Mouse (Mus musculus) intestine, embryonic 14.5 days (tissue): ENCODE measurements around the gene Ptpn14. TPM values are rescaled to one million over a fixed set of nuclear protein-coding genes. Genes with fewer than 3 reads are reported as not detected.

Source experiments
- ATAC-seq: fragments of 200-750 bp; cut with Nextera tagmentation; replicated peaks from 2 replicates; pipeline ENCODE4 v1.8.0; 2017; ENCODE audit warnings: low read depth, moderate number of reproducible peaks, moderate TSS enrichment, moderate library complexity; ENCODE audit not compliant: low FRiP score, low TSS enrichment
- DNase-seq: peaks from one replicate; pipeline ENCODE4 v3.0.0-alpha.2; 2018; ENCODE audit warnings: low spot score
- H3K27ac ChIP-seq: fragments of 300-500 bp; sonication (generic); 2 replicates; pipeline ENCODE4 v1.5.1; 2014; ENCODE audit warnings: low read depth, mild to moderate bottlenecking, control low read depth
- H3K27me3 ChIP-seq: fragments of 300-500 bp; sonication (generic); replicated peaks from 2 replicates; pipeline ENCODE4 v1.6.1; 2014; ENCODE audit warnings: low read length, control low read depth; ENCODE audit not compliant: control insufficient read depth, insufficient read depth
- H3K36me3 ChIP-seq: fragments of 300-500 bp; sonication (generic); 2 replicates; pipeline ENCODE4 v1.6.1; 2014; ENCODE audit warnings: low read length, control low read depth; ENCODE audit not compliant: control insufficient read depth, insufficient read depth
- H3K4me1 ChIP-seq: fragments of 300-500 bp; sonication (generic); replicated peaks from 2 replicates; pipeline ENCODE4 v1.6.1; 2014; ENCODE audit warnings: low read length, control low read depth, mixed read lengths; ENCODE audit not compliant: control insufficient read depth, insufficient read depth
- H3K4me2 ChIP-seq: fragments of 300-500 bp; sonication (generic); 2 replicates; pipeline ENCODE4 v1.6.1; 2014; ENCODE audit warnings: low read length
- H3K4me3 ChIP-seq: fragments of 300-500 bp; sonication (generic); 2 replicates; pipeline ENCODE4 v1.5.1; 2014; ENCODE audit warnings: low read depth, low read length, control low read depth, mixed read lengths
- H3K9ac ChIP-seq: fragments of 300-500 bp; sonication (generic); 2 replicates; pipeline ENCODE4 v1.6.1; 2014; ENCODE audit warnings: mild to moderate bottlenecking, low read length
- H3K9me3 ChIP-seq: fragments of 300-500 bp; sonication (generic); 2 replicates; pipeline ENCODE4 v1.6.1; 2016; ENCODE audit warnings: low read length, control low read depth; ENCODE audit not compliant: control insufficient read depth
- WGBS: fragments of 180-500 bp; shearing (Covaris S2); extraction: QIAGEN DNeasy Blood & Tissue Kit; methylation state at CpG from one replicate; pipeline ENCODE4 v1.1.7; 2014; 5-methylcytosine and 5-hydroxymethylcytosine counted together
- polyA plus RNA-seq: library from polyadenylated mRNA; unstranded; fragments of >200 nt; fragmentation: Nextera tagmentation; extraction: Ambion mirVana; gene quantifications from 2 replicates; pipeline ENCODE4 v1.2.1, GENCODE M21; 2014

Gene Ptpn14
- polyA plus RNA-seq, 1 experiment from 2014 or later, result 7.9 TPM

DNA sequence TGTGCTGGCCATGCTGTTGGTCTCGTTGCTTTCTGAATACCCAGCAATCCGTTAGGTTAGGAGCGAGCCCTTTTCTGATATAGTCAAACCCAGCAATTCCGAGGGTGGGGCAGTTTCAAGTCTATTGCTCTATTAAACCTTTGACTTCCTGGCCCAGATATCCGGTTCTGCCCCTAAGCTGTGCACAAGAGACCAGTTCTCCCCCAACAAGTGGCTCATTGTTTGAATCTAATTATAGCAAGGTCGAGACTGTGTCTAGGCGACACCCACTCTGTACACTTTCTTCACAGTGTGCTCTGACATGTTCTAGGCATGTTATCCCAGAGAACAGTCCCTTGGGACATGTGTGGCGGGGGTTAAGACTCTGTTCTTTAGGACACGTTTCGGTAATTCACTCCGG, 121.5 kb downstream of the Ptpn14 start:
- no peaks in the 10 kb centered on the region for H3K9me3 ChIP-seq
- H3K4me2 ChIP-seq, result no peak overlapping the region
- ATAC-seq (no peak), DNase-seq (no peak)
- H3K9ac ChIP-seq, result no peak overlapping the region
- 0 out of 2 replicates have a peak overlapping the region, but pooled peaks have one; percentile 11 for H3K27ac ChIP-seq
- H3K4me1 ChIP-seq, result no peaks in the 10 kb centered on the region
- no peaks in the 10 kb centered on the region for H3K27me3 ChIP-seq
- H3K4me3 ChIP-seq, result no peak overlapping the region
- H3K36me3 ChIP-seq, result peaks cover 39% of the 10 kb centered on the region
- 80% methylated on average over 11 of the region's 11 CpGs for WGBS

DNA sequence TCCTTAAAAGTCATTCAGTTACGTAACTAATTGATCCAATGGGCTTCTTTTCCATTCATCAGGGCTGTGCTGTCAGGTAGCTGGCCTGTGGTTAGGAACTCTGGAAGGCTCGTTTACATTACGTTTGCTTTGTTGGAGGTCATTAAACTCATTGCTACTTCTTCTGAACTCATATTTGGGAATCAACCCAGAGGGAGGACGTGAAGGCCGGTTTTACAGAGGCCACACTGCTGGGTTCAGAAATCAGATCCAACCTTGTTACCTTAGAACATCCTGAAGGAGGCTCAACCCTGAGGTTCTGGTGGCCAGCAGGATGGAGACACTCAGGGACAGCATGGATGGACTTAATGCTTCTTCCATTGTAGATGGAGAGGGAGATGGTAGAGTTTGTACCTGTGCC, 124.0 kb downstream of the Ptpn14 start:
- no peak for DNase-seq
- Histone ChIP-seq H3K4me3 (no peak overlapping the region), H3K27ac (no peak overlapping the region), H3K4me1 (no peaks in the 10 kb centered on the region), H3K36me3 (peaks cover 47% of the 10 kb centered on the region), H3K27me3 (no peaks in the 10 kb centered on the region), H3K9ac (no peak overlapping the region), H3K4me2 (no peak overlapping the region), H3K9me3 (no peaks in the 10 kb centered on the region)
- WGBS, result 78% methylated on average over 5 of the region's 5 CpGs
- ATAC-seq, result no peak

DNA sequence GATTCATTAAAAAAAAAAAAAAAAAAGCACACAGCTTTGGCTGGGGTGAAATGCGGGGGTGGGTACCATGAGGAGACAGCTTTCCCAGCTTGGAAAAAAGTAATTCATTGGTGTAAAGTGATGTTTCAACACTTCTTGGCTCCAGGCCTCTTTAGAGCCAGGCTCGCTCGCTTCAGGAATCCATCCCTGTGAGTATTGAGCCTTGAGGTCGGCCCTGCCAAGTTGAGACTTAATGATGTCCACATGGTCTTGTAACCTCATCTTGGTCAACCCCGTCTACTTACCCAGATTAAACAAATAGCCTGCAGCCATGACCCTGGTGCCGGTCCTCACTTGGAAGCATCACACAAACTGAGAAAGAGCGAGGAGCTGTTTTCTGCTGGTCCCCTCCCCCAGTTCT, 124.4 kb downstream of the Ptpn14 start:
- 76% methylated on average over 7 of the region's 7 CpGs for WGBS

DNA sequence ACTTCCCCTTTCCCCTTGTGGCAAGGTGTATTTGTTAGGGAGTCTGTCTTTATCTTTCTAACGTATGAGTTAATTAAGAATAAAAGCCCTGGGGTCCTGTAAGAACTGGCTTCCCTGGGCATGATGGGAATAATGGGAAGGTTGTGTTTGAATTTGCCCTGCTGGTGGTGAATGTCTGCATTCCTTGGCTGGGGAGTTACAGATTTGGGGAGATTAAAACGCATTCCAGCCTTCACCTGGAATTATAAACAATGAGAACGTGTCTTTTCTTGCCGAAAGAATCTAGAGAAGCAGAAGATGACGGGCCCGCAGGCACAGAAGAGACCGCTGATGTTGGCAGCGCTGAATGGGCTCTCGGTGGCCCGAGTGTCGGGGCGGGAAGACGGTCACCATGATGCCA, 126.6 kb downstream of the Ptpn14 start:
- H3K27me3 ChIP-seq, result no peaks in the 10 kb centered on the region
- DNase-seq (no peak), ATAC-seq (no peak)
- no peak overlapping the region for H3K27ac ChIP-seq
- no peak overlapping the region for H3K4me2 ChIP-seq
- H3K9me3 ChIP-seq, result no peaks in the 10 kb centered on the region
- no peak overlapping the region for H3K4me3 ChIP-seq
- no peak overlapping the region for H3K9ac ChIP-seq
- H3K36me3 ChIP-seq, result peaks cover 49% of the 10 kb centered on the region
- 77% methylated on average over 13 of the region's 13 CpGs for WGBS
- no peaks in the 10 kb centered on the region for H3K4me1 ChIP-seq

More for the DNA sequence above, 124.4 kb downstream of the Ptpn14 start:
- H3K4me1 ChIP-seq, result no peaks in the 10 kb centered on the region
- DNase-seq (no peak), ATAC-seq (no peak)
- no peak overlapping the region for H3K4me3 ChIP-seq
- H3K36me3 ChIP-seq, result peaks cover 48% of the 10 kb centered on the region
- H3K9ac ChIP-seq, result no peak overlapping the region
- H3K27me3 ChIP-seq, result no peaks in the 10 kb centered on the region
- H3K9me3 ChIP-seq, result no peaks in the 10 kb centered on the region
- H3K27ac ChIP-seq, result no peak overlapping the region
- H3K4me2 ChIP-seq, result no peak overlapping the region

DNA sequence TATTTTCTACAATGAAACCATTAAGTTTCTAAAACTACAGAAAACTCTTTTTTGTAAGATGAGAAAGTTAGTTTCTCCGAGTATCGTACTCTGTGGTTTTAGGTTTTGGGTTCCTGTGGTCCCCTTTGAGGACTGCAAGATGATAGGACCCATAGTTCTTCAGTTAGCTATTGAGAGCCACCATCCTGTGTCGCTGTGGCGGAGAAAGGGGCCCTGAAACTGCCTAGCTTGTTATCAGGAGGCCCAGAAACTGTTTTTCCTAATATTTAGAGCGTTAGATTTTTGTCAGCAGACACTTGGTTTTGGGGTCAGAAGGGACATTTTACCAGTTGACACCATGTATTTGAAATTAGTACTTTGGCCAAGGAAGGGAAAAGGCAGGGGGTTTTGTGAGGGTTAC, 127.7 kb downstream of the Ptpn14 start:
- H3K4me3 ChIP-seq, result no peak overlapping the region
- H3K27me3 ChIP-seq, result no peaks in the 10 kb centered on the region
- no peak for ATAC-seq
- no peaks in the 10 kb centered on the region for H3K9me3 ChIP-seq
- no peak overlapping the region for H3K9ac ChIP-seq
- WGBS, result 98% methylated on average over 5 of the region's 5 CpGs
- H3K27ac ChIP-seq, result no peak overlapping the region
- H3K4me1 ChIP-seq, result no peaks in the 10 kb centered on the region
- DNase-seq, result no peak
- H3K4me2 ChIP-seq, result no peak overlapping the region
- H3K36me3 ChIP-seq, result peaks cover 38% of the 10 kb centered on the region

DNA sequence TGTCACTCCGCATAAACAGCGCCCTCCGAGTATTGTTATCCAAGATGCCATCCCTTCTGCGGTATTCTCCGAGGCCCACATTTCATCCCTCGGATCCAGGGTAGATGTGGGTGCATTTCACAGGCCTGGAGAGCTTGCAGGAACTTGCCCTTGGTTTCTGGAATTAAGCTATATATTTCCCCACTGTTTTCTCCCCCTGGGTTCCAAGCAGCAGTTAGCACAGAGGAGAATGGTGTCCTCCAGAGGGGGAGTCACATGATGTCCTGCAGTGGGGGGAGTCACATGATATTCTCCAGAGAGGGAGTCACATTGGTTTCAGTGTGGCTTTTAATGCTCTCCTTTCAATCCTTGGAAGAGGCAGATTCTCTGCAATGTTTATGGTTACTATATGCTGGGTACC, 130.3 kb downstream of the Ptpn14 start:
- H3K4me3 ChIP-seq, result no peak overlapping the region
- no peak overlapping the region for H3K27ac ChIP-seq
- no peak overlapping the region for H3K9ac ChIP-seq
- H3K27me3 ChIP-seq, result no peaks in the 10 kb centered on the region
- no peaks in the 10 kb centered on the region for H3K9me3 ChIP-seq
- H3K36me3 ChIP-seq, result peaks cover 33% of the 10 kb centered on the region
- DNase-seq, result no peak
- ATAC-seq, result no peak
- 93% methylated on average over 6 of the region's 6 CpGs for WGBS
- H3K4me1 ChIP-seq, result no peaks in the 10 kb centered on the region
- H3K4me2 ChIP-seq, result no peak overlapping the region

DNA sequence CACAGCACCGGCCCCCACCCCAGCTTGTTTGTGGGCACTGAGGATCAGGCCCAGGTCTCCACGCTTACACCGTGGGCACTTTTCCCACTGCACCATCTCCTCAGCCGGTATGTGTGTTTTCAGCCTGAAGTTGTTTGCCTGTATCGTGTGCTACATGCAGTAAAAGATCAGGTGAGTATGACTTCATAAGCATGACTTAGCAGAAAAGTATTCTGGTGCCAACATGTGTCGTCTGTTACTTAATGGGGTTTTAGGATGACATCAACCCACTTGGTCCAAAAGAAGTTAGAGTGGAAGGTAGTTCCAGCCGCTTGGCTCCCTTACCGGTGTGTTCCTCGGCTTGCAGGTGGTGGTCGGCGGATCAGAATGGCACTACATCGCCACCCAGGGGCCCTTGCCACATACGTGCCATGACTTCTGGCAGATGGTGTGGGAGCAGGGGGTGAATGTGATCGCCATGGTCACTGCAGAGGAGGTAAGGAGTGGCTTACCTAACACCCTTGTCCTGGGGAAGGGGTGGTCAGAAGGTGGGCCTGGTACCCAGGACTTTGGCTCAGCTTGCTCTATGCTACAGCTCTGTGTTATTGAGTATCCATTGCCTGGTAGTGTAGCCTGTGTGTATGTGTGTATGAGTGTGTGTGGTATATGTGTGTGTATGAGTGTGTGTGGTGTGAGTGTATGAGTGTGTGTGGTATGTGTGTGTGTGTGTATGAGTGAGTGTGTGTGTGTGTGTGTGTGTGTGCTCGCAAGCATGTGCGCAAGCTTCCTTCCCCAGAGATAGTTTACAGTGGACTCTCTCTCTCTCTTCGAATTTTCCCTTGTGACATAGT, 132.3 kb downstream of the Ptpn14 start:
- Histone ChIP-seq H3K4me2 (no peak overlapping the region), H3K27me3 (no peaks in the 10 kb centered on the region), H3K9ac (no peak overlapping the region), H3K9me3 (no peaks in the 10 kb centered on the region), H3K27ac (no peak overlapping the region), H3K4me1 (no peaks in the 10 kb centered on the region), H3K36me3 (peaks cover 40% of the 10 kb centered on the region), H3K4me3 (no peak overlapping the region)
- no peak; the same call in 1 of the 2 replicates for ATAC-seq
- WGBS, result 82% methylated on average over 17 of the region's 17 CpGs
- DNase-seq, result no peak

DNA sequence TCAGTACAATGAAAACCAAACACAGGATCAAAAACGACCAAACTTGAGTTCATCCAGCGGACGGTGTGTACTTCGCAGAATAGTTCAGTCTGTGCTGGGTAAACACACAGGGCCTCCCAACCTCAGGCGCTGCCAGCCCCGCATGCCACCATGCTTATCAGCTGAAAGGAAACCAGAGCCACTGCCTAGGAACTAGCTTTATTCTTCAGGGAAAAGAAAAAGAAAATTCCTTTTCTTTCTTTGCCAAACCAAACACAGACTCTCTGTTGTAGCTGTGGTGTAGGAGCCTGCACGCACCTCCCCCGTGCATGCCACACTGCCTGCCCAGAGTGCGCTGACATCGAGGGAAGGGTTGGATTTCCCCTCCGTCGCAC, 132.9 kb downstream of the Ptpn14 start:
- Histone ChIP-seq H3K4me3 (no peak overlapping the region), H3K27me3 (no peaks in the 10 kb centered on the region), H3K4me2 (no peak overlapping the region), H3K9me3 (no peaks in the 10 kb centered on the region), H3K36me3 (peaks cover 40% of the 10 kb centered on the region), H3K27ac (0 out of 2 replicates have a peak overlapping the region, but pooled peaks have one; percentile 9), H3K9ac (no peak overlapping the region), H3K4me1 (no peaks in the 10 kb centered on the region)
- ATAC-seq (no peak), DNase-seq (no peak)
- WGBS, result 66% methylated on average over 12 of the region's 12 CpGs

DNA sequence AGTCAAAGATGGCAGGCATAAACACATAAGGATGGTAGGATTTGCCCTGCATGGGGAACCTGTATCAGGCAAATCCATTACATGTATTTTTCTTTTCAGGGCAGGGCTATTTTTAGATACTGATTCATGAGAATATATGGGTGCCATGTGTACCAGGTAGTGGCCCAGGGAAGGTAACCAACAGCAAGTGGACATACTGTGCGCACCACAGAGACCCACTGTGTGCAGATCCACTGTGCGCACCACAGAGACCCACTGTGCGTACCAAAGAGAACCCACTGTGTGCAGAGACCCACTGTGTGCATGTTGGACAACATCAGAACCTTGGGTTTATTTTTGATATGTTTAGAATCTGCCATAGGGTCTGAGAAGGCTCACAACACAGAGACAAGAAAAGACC, 135.7 kb downstream of the Ptpn14 start:
- Histone ChIP-seq H3K9ac (no peak overlapping the region), H3K4me1 (peaks cover 10% of the 10 kb centered on the region; the same call in 1 of the 2 replicates), H3K27ac (no peak overlapping the region), H3K36me3 (peaks cover 24% of the 10 kb centered on the region), H3K4me2 (no peak overlapping the region), H3K9me3 (no peaks in the 10 kb centered on the region), H3K27me3 (no peaks in the 10 kb centered on the region), H3K4me3 (no peak overlapping the region)
- ATAC-seq (no peak), DNase-seq (no peak)
- WGBS, result 95% methylated on average over 3 of the region's 3 CpGs
